Mouse (Mus musculus): ENCODE results near the gene Tmem125.
"Not testable (repeated sequence)": the region's sequence is repeated elsewhere in the genome, so short reads cannot be mapped to it uniquely, and the experiment has no call there.

Gene Tmem125

GRCm38 (mm10) chr4:118537801-118538200 is 6.0 kb downstream of the Tmem125 start:
- no peak for DNase-seq (ENCODE audit: low read depth)

DNA sequence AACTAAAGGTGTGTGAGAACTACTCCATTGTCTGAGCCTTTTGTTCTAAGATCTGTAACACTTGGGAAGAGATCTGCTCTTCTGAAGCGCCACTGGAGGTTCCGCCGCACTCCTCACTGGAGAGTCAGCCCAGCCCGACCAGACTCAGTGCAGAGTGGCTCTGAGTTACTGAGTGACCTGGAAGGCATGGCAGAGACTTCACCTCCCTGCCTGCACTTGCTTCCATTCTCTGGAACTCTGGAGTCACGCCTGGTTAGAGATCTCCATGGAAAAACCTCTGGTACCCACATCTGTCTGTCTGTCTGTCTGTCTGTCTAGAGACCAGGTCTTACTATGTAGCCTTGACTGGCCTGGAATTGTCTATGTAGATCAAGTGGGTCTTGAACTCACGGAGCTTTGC is 8.2 kb downstream of the Tmem125 start:
- DNase-seq (ENCODE audit: low read depth) = no peak

GRCm38 (mm10) chr4:118533605-118534004 is 10.2 kb downstream of the Tmem125 start:
- DNase-seq (ENCODE audit: low read depth) = no peak

DNA sequence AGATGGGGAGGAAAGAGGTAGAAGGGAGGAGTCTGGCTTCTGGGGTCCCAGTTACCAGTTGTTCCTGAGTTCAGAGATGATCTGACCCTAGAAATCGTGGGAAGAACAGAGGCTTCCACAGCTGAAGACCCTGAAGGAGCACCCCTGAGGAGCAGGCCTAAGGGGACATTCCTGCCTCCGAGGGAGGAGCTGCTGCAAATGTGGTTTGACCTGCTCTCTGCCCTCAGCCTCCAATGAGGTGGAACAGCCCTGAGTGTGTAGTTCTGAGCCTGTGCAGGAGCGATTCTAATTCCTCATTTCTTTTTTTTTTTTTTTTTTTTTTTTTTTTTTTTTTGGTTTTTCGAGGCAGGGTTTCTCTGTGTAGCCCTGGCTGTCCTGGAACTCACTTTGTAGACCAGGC is 10.7 kb downstream of the Tmem125 start:
- no peak for DNase-seq (ENCODE audit: low read depth)

GRCm38 (mm10) chr4:118532663-118533062 is 11.2 kb downstream of the Tmem125 start:
- DNase-seq (ENCODE audit: low read depth) = no peak

- DNase-seq (ENCODE audit: low read depth) = no peak
These were observed 16.1 kb downstream of the Tmem125 start for GRCm38 (mm10) chr4:118527720-118528119.

DNA sequence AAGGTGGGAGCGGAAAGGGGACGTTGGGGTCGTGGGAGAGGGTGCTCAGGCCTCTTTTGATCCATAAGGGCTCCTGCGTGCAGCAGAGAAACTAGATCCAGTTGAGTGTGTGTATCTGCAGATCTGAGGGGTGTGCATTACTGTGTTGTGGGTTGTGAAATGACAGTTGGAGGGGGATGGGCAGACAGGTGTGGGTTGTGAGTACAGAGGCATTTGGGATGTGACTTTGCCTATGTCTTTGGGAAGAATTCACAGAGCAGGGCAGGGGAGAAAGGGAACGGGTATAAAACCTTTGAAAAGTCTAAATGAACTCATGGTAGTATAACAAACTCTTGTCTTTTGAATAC is 16.5 kb downstream of the Tmem125 start:
- no peak for DNase-seq (ENCODE audit: low read depth)

DNA sequence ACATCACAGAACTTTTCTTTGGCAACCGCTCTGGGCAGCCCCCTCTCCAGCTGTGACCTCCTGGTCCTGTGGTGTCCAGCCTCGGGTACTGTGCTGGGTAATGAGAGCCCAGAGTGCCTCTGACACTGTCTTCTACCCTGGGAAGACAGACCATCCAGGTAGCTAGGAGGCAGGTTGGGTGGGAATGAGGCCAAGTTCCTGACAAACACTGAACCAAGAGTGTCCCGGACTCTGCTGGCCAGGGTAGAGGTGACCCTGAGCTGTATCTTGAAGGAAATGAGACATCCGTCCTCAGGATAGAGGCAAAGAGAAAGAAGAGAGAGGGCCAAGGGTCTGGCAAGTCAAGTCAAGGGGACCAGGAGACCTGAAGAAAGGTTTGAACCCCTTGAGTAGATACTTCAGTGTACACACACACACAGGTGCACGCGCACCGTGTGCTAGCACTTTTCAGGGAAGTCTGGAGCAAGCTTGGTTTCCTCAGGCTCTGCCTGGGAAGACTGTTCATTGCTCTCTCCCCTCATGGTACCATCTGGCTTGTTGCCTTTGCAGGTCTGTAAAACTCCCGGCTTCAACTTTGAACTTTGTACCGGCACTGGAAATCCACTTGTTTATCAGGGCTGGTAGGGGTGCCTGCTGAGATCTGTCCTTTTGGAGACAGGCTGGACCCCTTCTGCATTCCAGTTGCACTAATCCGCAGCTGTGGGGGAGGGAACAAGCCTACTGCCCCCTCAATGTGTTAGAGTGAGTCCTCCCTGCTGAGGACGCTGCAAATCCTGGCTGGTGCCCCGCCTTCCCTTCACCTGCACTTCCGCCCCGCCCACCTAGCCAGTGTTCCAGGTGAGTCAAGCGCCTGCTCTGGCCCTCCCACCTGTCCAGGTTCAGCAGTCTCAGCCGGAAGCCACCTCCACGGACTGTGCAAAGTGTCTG is 17.2 kb downstream of the Tmem125 start, which contains the start of gene 2610528J11Rik:
2610528J11Rik (plus strand) TSS at position 592 of the 927 bp plus-strand sequence.
- DNase-seq (ENCODE audit: low read depth) = no peak

GRCm38 (mm10) chr4:118525779-118526178 is 18.1 kb downstream of the Tmem125 start:
- DNase-seq (ENCODE audit: low read depth) = no peak

DNA sequence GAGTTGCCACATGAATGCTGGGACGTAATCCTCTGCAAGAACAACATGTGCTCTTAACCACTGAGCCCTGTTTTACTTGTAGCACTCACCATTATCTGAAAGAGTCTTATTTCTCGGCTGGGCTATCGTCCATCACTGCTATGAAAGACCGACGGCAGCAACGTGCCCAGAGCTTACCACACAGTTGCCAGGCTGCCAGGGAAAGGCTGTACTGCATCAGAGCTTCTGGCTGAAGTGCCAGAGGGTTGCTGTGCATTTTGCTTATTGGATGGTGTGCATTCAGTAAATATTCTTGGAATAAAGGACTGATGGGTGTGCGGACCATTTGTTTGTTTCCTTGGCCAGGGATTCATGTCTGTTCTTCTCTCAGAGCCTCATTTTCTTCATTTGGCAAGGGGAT is 19.9 kb downstream of the Tmem125 start:
- no peak for DNase-seq (ENCODE audit: low read depth)

DNA sequence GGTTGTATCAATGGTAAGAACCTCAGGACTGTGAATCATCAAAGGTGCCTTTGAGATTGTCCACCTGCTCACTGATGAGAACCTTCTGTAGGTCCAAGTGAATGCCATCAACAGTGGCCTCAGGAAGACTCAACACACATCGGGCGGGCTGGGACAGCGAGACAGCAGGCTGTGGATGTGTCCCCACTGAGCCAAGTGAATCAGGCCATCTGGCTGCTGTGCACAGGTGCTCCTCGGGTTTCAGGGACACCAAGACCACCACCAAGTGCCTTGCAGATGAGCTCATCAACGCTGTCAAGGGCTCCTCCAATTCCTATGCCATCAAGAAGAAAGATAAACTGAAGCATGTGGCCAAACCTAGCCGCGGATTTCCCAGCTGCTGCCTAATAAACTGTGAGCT is 21.6 kb downstream of the Tmem125 start:
- DNase-seq (ENCODE audit: low read depth) = no peak

DNA sequence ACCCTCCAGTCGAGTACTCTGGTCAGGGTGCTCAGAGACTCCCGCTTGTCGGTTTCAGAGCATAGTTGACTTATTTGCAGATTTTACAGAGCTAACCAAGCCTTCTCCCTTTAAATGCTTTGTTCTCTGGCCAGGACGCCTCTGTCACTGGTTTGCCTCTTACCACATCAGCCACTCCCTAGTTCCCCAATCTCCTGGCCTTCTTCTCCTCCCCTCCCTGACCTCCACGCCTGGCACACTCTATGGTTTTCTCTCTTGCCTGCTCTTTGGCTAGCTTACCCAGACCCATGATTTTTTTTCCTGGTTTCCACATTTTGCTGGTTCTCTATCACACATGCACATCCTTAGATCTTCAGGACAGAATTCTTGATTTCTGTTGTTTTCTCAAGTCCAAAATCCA is 25.6 kb downstream of the Tmem125 start:
- no peak for DNase-seq (ENCODE audit: low read depth)

- DNase-seq (ENCODE audit: low read depth) = no peak
These were observed 26.2 kb downstream of the Tmem125 start for GRCm38 (mm10) chr4:118517497-118518146.

GRCm38 (mm10) chr4:118516699-118517496 is 26.9 kb downstream of the Tmem125 start:
- DNase-seq (ENCODE audit: low read depth) = no peak

DNA sequence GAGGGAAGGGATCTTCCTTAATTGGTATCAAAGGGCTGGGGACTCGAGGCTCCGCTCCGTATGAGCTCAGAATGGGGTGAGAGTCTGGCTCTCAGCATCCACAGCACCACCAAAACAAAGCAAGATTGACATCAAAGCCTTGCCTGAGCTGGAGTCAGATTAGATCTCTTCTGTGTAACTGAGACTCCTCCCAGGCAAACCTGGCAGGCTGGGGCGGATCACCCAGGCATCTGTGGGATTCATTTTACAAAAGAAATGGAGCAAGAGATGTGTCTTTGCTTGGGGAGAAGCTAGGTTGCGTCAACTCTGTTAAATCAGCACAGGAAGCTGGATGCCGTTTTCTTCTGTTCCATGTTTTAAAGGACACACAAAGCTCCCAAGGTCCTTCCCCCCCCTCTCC is 34.8 kb downstream of the Tmem125 start:
- DNase-seq (ENCODE audit: low read depth) = no peak

GRCm38 (mm10) chr4:118507171-118507570 is 36.7 kb downstream of the Tmem125 start:
- DNase-seq (ENCODE audit: low read depth) = not testable (repeated sequence)

GRCm38 (mm10) chr4:118505551-118505950 is 38.3 kb downstream of the Tmem125 start:
- no peak for DNase-seq (ENCODE audit: low read depth)

- no peak for DNase-seq (ENCODE audit: low read depth)
These were observed 43.1 kb downstream of the Tmem125 start for GRCm38 (mm10) chr4:118500792-118501191.

DNA sequence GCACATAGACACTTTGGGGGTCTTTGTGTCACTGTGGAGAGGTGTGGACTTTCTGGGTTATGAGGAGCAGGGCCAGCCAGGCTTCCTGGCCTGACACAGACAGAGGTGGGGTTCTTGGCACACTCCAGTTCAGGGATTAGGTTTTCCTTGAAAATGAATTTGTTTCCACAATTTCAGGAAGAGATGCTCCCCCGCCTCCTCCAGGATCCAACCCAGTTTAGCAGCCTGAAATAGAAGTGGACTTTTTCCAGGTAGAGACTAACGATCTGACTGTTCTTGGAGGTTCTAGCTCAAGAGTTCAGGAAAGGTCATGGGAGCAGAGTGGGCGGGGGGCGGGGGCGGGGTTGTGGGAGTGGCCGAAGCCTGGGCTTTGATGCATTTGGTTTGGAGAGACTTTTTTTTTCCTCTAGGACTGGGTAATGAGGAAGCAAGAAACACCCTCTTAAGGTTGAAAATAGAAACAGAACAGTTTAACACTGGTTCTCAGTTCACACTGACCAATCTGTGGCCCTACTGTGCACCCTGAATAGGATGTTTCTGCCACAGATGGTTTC is 43.6 kb downstream of the Tmem125 start:
- DNase-seq (ENCODE audit: low read depth) = no peak
